Mouse (Mus musculus) spleen, adult 2 months (tissue): ENCODE data around the gene C1ql1.

ENCODE experiments used
- CTCF ChIP-seq: fragments of 200-500 bp; IDR thresholded peaks from 2 replicates; pipeline ENCODE4 v1.5.1; 2011; ENCODE audit warnings: mild to moderate bottlenecking, inconsistent platforms; ENCODE audit not compliant: insufficient read depth, insufficient read length, insufficient replicate concordance; ENCODE audit errors: extremely low read depth
- POLR2A ChIP-seq: fragments of 200-500 bp; IDR thresholded peaks from 2 replicates; pipeline ENCODE4 v1.6.1; 2011; ENCODE audit warnings: low read depth, low read length, inconsistent platforms

- TF ChIP-seq CTCF (no peak), POLR2A (no peak)
These were observed 7.3 kb downstream of the C1ql1 start for GRCm38 (mm10) chr11:102939024-102939675.
